Mouse (Mus musculus) splenic B cell, adult 2 months (primary cell): ENCODE data around the gene Safb.

Experiments
- DNase-seq: peaks from one replicate; pipeline ENCODE4 v3.0.0-alpha.2; 2011; ENCODE audit warnings: low read depth, low spot score
- H3K27me3 ChIP-seq: 2 replicates; pipeline ENCODE4 v1.6.1; 2012; ENCODE audit warnings: mild to moderate bottlenecking, low read length, moderate library complexity, mixed read lengths; ENCODE audit not compliant: control insufficient read depth, poor library complexity, insufficient read depth, severe bottlenecking
- H3K36me3 ChIP-seq: 2 replicates; pipeline ENCODE4 v1.6.1; 2012; ENCODE audit warnings: mild to moderate bottlenecking, low read length, moderate library complexity, mixed read lengths; ENCODE audit not compliant: control insufficient read depth, poor library complexity, insufficient read depth, severe bottlenecking

The Safb gene

GRCm38 (mm10) chr17:56550784-56551475 lies 33.7 kb upstream of the Safb start:
- DNase-seq = no peak
- H3K36me3 ChIP-seq = no peaks in the 10 kb centered on the region
- no peaks in the 10 kb centered on the region for H3K27me3 ChIP-seq

GRCm38 (mm10) chr17:56551841-56552581 lies 32.6 kb upstream of the Safb start:
- H3K36me3 ChIP-seq = no peaks in the 10 kb centered on the region
- no peaks in the 10 kb centered on the region for H3K27me3 ChIP-seq
- DNase-seq = no peak

- DNase-seq = peak; percentile 88
- Histone ChIP-seq H3K27me3 (no peaks in the 10 kb centered on the region), H3K36me3 (no peaks in the 10 kb centered on the region)
Observed at GRCm38 (mm10) chr17:56552781-56553363, 31.8 kb upstream of the Safb start.

GRCm38 (mm10) chr17:56554122-56554551 lies 30.5 kb upstream of the Safb start, which contains the start of gene Gm20219:
Gene Gm20219, minus strand, starts transcription at chr17:56554387.
- no peaks in the 10 kb centered on the region for H3K27me3 ChIP-seq
- no peaks in the 10 kb centered on the region for H3K36me3 ChIP-seq
- no peak for DNase-seq

GRCm38 (mm10) chr17:56558448-56558847 lies 26.2 kb upstream of the Safb start:
- no peaks in the 10 kb centered on the region for H3K27me3 ChIP-seq
- peak; percentile 74 for DNase-seq

GRCm38 (mm10) chr17:56559386-56559785 lies 25.2 kb upstream of the Safb start:
- no peak for DNase-seq
- Histone ChIP-seq H3K27me3 (no peaks in the 10 kb centered on the region), H3K36me3 (peaks cover 7% of the 10 kb centered on the region; the same call in 1 of the 2 replicates)

More at GRCm38 (mm10) chr17:56558448-56558847, 26.2 kb upstream of the Safb start:
- H3K36me3 ChIP-seq = peaks cover 4% of the 10 kb centered on the region; the same call in 1 of the 2 replicates

GRCm38 (mm10) chr17:56560131-56560530 lies 24.5 kb upstream of the Safb start:
- Histone ChIP-seq H3K36me3 (peaks cover 9% of the 10 kb centered on the region; the same call in 1 of the 2 replicates), H3K27me3 (no peaks in the 10 kb centered on the region)
- no peak for DNase-seq

GRCm38 (mm10) chr17:56561866-56562265 lies 22.8 kb upstream of the Safb start:
- H3K36me3 ChIP-seq = peaks cover 17% of the 10 kb centered on the region
- no peak for DNase-seq
- H3K27me3 ChIP-seq = no peaks in the 10 kb centered on the region

- no peak for DNase-seq
- peaks cover 22% of the 10 kb centered on the region for H3K36me3 ChIP-seq
- no peaks in the 10 kb centered on the region for H3K27me3 ChIP-seq
Observed at GRCm38 (mm10) chr17:56566293-56566692, 18.3 kb upstream of the Safb start.

- Histone ChIP-seq H3K36me3 (peaks cover 22% of the 10 kb centered on the region), H3K27me3 (no peaks in the 10 kb centered on the region)
- DNase-seq = no peak
Observed at GRCm38 (mm10) chr17:56566918-56567317, 17.7 kb upstream of the Safb start.

- no peaks in the 10 kb centered on the region for H3K27me3 ChIP-seq
- no peak for DNase-seq
Observed at GRCm38 (mm10) chr17:56567370-56567769, 17.3 kb upstream of the Safb start.

GRCm38 (mm10) chr17:56570287-56570686 lies 14.3 kb upstream of the Safb start:
- DNase-seq = no peak
- no peaks in the 10 kb centered on the region for H3K27me3 ChIP-seq
- peaks cover 17% of the 10 kb centered on the region for H3K36me3 ChIP-seq

More at GRCm38 (mm10) chr17:56567370-56567769, 17.3 kb upstream of the Safb start:
- peaks cover 21% of the 10 kb centered on the region for H3K36me3 ChIP-seq

GRCm38 (mm10) chr17:56572154-56572553 lies 12.5 kb upstream of the Safb start:
- Histone ChIP-seq H3K27me3 (no peaks in the 10 kb centered on the region), H3K36me3 (peaks cover 8% of the 10 kb centered on the region)
- DNase-seq = no peak

GRCm38 (mm10) chr17:56572939-56573338 lies 11.7 kb upstream of the Safb start:
- Histone ChIP-seq H3K36me3 (peaks cover 13% of the 10 kb centered on the region), H3K27me3 (no peaks in the 10 kb centered on the region)
- no peak for DNase-seq

- Histone ChIP-seq H3K36me3 (peaks cover 7% of the 10 kb centered on the region), H3K27me3 (no peaks in the 10 kb centered on the region)
- DNase-seq = peak; percentile 27
Observed at GRCm38 (mm10) chr17:56583071-56583470, 1.6 kb upstream of the Safb start.
